Mouse (Mus musculus): ENCODE results near the gene Adap2.

Gene Adap2

GRCm38 (mm10) chr11:80153857-80154495 is at the start of gene Adap2:
Gene Adap2, plus strand, starts transcription at chr11:80154105.
- 2% methylated on average over 47 of the region's 47 CpGs for WGBS

DNA sequence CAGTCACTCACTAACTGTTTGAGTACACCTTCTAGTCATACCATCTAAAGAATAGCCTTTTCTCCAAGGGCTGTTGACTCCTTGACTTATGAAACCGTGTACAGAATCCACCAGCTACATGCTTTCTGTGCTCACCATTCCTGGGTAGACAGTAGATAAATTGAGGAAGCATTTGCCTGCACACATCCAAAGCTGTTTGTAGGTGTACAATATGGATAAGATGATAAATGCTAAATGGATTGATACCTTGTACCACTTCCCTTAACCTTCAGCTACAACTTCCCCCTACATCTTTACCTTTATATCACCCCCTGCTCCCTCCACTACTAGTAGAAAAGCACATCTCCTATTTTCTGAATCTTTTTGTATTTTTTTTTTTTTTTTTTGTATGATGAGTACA is 49.5 kb upstream of the Adap2 start:
- WGBS = 84% methylated on average over 1 of the region's 1 CpGs

DNA sequence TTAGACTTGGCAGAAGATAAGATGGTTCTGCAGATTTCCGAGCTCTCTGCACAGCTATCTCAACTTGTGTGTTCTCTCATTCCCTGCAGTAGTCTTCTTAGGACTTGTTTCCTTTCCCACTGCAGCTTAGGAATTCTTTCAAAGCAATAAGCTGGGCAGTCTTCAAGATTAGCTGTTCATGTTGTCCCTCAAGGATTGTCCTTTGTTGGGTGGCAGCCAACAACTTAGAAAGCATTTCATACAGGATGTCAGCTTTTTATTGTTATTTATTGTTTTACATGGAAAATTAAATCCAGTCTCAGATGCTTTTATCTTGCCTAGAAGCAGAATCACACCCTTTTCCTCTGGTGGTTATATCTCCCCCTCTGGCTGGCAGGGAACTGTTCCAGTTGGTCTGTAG is 37.5 kb upstream of the Adap2 start:
- WGBS = 69% methylated on average over 1 of the region's 1 CpGs

DNA sequence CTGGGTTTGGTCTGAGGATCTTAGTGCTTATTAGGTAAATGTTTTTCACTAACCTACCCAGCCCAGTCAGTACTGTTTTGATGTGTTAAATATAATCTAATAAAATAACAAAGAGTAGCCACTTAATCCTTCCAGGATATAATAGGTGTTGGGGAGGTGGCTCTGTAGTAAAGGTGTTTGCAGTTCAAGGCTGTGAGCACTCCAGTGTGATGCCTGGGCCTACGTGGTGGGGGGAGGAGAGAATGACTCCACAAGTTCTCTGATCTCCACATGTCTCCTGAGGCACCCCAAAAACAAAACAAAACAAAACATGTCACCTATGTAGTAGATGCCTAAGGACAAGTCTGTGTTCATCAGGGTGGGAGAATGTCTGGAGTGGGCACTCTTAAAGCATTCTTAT is 21.9 kb upstream of the Adap2 start:
- 70% methylated on average over 1 of the region's 1 CpGs for WGBS

DNA sequence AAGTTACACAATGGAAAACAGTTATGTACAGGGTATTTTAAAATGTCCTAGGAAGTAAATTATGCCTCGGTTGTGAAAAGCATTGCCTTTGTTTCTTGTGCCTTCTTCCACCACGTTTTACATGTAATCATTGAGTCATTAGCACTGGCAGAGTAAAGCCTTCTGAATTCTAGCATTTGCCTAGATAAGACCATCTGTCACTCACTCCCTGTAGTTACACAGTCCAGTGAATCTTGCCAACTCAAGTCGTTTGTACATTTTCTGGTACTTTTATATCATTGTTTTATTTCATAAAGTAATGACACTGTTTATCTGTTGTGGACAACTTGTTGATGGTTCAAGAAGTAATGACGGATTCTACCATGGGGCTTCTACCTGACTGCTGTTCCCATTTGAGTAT is 19.2 kb upstream of the Adap2 start:
- WGBS = 36% methylated on average over 4 of the region's 4 CpGs

DNA sequence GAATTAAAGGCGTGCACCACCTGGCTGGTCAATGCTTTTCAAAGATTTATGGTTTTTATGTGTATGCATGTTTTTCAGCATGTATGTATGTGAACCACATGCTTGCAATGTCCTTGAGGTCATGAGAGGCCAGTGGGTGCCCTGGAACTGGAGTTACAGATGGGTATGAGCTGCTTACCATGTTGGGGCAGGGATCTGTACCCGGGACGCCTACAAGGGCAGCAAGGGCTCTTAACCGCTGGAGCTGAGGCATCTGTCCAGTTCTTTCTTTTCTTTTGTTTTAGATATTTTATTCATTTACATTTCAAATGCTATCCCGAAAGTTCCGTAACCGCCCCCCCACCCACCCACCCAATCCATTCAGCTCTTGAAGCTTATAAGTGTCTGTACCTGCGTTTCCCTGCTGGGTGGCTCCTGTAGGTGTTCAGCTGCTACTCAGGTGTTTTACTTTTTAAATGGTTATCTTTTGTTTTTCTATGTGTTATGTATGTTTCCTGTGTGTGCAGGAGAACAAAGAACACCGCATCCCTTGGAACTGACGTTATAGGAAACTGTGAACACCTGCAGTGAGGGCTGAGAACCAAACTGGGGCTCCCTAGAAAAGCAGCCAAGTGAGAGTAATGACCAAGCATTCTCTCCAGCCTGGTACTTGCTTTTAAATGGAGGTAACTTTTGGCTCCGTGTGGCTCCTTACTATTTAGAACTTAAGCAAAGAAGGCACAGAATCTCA is 17.8 kb upstream of the Adap2 start:
- WGBS = 82% methylated on average over 11 of the region's 11 CpGs

DNA sequence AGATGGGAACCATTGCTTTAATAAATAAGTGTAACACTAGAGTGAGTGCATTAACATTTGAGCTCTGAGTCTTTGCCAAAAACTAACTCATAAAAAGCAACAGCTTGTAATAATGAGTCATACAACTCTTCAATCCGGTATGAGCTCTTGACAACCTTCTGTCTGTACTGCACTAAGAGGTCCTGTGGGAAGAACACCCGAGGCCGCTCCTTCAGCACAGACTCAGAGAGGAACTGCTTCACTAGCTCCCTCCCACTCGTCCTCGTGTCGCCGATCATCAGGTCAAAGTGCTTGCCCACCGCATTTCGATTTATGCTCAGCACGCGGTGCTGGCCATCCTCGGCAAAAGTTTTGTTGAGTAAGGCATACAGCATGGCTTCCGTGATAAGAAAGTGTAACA is 17.1 kb upstream of the Adap2 start:
- WGBS = 86% methylated on average over 13 of the region's 13 CpGs

DNA sequence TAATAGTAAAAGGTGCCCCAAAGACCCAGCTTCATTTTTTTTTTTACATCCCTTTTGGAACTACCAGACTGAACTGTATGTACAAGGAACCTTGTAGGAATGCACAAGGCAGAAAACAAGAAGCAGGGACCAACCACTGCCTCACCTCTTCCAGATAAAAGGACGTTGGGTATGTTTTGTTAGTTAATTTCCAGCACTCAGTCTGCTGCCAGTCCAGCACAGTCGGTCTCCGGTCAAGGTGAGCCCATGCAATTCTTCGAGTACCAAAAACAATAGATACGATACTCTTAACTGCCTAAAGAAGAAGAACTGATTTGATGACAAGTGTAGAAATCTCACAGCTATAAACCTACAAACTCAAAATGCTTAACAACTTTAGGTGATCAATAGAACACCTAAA is 16.1 kb upstream of the Adap2 start:
- 92% methylated on average over 5 of the region's 5 CpGs for WGBS

DNA sequence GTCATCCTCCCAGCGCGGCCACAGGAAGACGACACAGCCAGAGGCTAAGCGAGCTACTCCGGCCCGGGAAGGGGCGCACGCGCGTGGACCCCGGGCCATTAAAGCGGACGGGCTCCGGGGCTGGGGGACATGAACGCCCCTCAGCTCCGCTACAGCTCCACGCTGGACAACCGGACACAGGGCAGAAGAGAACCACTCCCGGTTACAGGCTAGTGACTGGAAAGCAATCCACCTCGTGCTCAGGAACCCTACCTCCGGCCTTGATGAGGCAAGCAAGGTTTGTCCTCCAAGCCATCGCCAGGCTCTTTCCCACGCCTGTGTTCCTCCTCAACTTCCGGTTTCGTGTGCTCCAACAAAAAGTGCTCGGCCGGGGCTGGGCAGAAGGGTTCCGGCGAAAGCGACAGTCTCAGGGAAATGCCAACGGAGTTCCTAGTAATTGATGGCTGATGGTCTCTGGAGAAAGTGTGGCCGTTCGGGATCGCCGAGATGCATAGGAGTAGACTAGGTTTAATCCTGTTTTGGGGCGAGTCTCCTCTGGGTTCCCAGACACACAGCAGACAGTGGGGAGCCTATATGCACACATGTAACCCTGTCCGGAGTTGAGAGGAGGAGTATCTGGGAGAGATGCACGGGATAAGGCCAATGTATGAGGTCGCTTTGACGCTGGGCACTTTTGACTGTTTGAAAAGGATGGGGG is 11.9 kb upstream of the Adap2 start, which contains the start of gene Tefm:
TSS of gene Tefm (minus strand) at position 351 of the 697 bp plus-strand sequence.
- WGBS = under 1% methylated on average over 40 of the region's 40 CpGs

DNA sequence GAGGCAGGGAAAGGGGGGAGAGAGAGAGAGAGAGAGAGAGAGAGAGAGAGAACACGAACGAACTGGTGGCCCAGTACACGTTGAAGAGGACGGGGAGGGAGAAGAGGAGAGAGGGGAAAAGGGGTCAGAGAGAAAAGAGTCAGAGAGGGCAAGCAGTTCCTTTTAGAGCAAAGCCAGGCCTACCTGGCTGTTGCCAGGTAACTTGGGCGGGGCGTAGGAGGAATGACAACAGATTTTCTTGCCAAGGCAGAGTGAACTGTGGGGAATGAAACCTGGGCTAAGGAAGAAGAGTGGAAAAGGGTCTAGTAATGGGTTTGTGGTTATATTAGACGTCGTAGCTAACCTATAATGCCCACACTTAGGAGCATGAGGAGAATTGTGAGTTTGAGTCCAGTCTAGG is 11.0 kb upstream of the Adap2 start:
- WGBS = 44% methylated on average over 8 of the region's 8 CpGs

GRCm38 (mm10) chr11:80145787-80146275 is 8.1 kb upstream of the Adap2 start:
- 60% methylated on average over 10 of the region's 10 CpGs for WGBS

DNA sequence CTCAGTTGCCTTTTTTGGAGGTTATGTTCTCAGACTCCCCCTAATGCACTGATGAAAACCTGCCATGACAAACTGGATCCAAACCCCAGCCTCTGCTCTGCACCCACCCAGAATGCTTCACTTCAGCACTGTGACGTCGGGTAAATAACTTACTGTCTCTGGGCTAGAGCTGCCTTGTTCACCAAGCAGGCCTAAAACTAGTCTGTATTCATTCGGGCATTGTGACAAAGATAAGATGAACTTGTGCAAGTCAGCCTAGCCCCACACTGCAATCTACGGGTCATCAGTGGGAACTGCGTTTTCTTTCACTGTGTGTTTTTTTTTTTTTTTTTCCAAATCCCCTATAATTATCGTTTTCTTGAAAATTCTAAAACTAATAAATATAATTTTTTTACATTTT is 6.2 kb upstream of the Adap2 start:
- WGBS = 69% methylated on average over 6 of the region's 6 CpGs

- 65% methylated on average over 1 of the region's 1 CpGs for WGBS
Measured at GRCm38 (mm10) chr11:80148313-80148712, 5.6 kb upstream of the Adap2 start.

DNA sequence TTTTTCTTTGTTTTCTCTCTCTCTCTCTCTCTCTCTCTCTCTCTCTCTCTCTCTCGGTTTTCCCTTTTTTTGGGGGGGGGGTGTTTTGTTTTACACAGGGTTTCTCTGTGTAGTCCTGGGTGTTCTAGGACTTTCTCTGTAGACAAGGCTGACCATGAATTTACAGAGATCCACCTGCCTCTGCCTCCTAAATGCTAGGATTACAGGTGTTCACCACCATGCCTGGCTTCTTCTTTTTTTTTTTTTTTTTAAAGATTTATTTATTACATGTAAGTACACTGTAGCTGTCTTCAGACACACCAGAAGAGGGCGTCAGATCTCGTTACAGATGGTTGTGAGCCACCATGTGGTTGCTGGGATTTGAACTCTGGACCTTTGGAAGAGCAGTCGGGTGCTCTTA is 4.9 kb upstream of the Adap2 start:
- WGBS = 55% methylated on average over 2 of the region's 4 CpGs

GRCm38 (mm10) chr11:80149412-80150023 is 4.4 kb upstream of the Adap2 start:
- WGBS = 84% methylated on average over 8 of the region's 8 CpGs

GRCm38 (mm10) chr11:80150566-80150965 is 3.3 kb upstream of the Adap2 start:
- 72% methylated on average over 5 of the region's 5 CpGs for WGBS

DNA sequence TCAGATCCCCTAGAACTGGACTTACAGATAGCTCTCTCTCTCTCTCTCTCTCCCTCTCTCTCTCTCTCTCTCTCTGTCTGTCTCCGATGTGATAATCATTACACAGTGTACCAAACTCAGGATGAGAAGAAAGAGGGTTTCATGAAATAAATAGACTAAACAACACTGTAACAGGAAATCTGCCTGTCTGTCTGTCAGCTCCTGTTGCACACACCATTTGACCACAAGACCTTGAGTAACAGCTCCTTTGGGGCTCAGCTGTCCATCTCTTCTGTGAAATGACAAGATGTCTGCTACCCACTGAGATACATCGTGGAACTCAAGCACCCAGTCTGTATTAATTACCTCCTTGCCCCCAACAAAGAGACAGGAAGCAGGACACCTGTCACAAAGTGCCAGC is 2.4 kb upstream of the Adap2 start:
- WGBS = 52% methylated on average over 2 of the region's 2 CpGs

GRCm38 (mm10) chr11:80152376-80152775 is 1.5 kb upstream of the Adap2 start:
- 80% methylated on average over 8 of the region's 8 CpGs for WGBS

GRCm38 (mm10) chr11:80154501-80154900 is 596 bp downstream of the Adap2 start:
- WGBS = 26% methylated on average over 25 of the region's 25 CpGs

GRCm38 (mm10) chr11:80155541-80155940 is 1.6 kb downstream of the Adap2 start:
- WGBS = 86% methylated on average over 8 of the region's 8 CpGs

GRCm38 (mm10) chr11:80155961-80156360 is 2.1 kb downstream of the Adap2 start:
- WGBS = 87% methylated on average over 4 of the region's 4 CpGs

DNA sequence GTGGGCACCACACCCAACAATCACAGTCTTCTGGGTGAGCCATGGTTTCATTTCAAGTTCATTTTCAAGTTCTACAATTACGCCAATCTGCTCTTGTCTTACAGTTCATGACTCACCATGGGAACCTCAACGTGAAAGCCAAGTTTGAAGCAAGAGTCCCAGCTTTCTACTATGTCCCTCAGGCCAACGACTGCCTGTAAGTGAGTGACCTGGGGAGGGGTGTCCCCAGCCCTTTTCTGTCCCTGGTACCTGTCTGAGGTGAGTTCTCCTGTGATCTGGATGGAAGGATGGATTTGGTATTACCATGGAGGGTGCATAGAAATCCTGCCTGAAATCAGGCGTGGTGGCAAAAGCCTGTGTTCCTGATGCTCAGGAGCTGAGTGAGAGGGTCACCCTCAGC is 2.9 kb downstream of the Adap2 start:
- WGBS = 84% methylated on average over 4 of the region's 4 CpGs
